Mouse (Mus musculus) liver, embryonic 16.5 days (tissue): ENCODE data around the gene Ndrg3. TPM values are rescaled to one million over a fixed set of nuclear protein-coding genes. Genes with fewer than 3 reads are reported as not detected.
"Not testable (repeated sequence)": the region's sequence is repeated elsewhere in the genome, so short reads cannot be mapped to it uniquely, and the experiment has no call there.

Source experiments
- ATAC-seq: fragments of 200-750 bp; cut with Nextera tagmentation; 2 replicates; pipeline ENCODE4 v1.8.0; 2017; ENCODE audit warnings: low read depth, mild to moderate bottlenecking, moderate number of reproducible peaks, moderate library complexity
- H3K27ac ChIP-seq: fragments of 300-500 bp; sonication (generic); 2 replicates; pipeline ENCODE4 v1.5.1; 2014; ENCODE audit warnings: mild to moderate bottlenecking, low read length
- H3K27me3 ChIP-seq: fragments of 300-500 bp; sonication (generic); 2 replicates; pipeline ENCODE4 v1.6.1; 2014; ENCODE audit warnings: low read depth, low read length, mixed read lengths; ENCODE audit not compliant: control insufficient read depth, insufficient read depth
- H3K36me3 ChIP-seq: fragments of 300-500 bp; sonication (generic); 2 replicates; pipeline ENCODE4 v1.6.1; 2014; ENCODE audit warnings: mild to moderate bottlenecking; ENCODE audit not compliant: control insufficient read depth, insufficient read depth
- H3K4me1 ChIP-seq: fragments of 300-500 bp; sonication (generic); 2 replicates; pipeline ENCODE4 v1.6.1; 2014; ENCODE audit warnings: low read depth, low read length, mixed read lengths; ENCODE audit not compliant: control insufficient read depth
- H3K4me2 ChIP-seq: fragments of 300-500 bp; sonication (generic); 2 replicates; pipeline ENCODE4 v1.6.1; 2014; ENCODE audit warnings: low read depth, low read length, mixed read lengths
- H3K4me3 ChIP-seq: fragments of 300-500 bp; sonication (generic); 2 replicates; pipeline ENCODE4 v1.5.1; 2014; ENCODE audit warnings: low read depth, mild to moderate bottlenecking, low read length
- H3K9ac ChIP-seq: fragments of 300-500 bp; sonication (generic); 2 replicates; pipeline ENCODE4 v1.6.1; 2014; ENCODE audit warnings: low read depth, low read length
- H3K9me3 ChIP-seq: fragments of 300-500 bp; sonication (generic); replicated peaks from 2 replicates; pipeline ENCODE4 v1.6.1; 2016; ENCODE audit warnings: low read length; ENCODE audit not compliant: control insufficient read depth
- WGBS: fragments of 180-500 bp; shearing (Covaris S2); extraction: QIAGEN DNeasy Blood & Tissue Kit; methylation state at CpG from one replicate; pipeline ENCODE4 v1.1.7; 2014; ENCODE audit not compliant: insufficient replicate concordance; 5-methylcytosine and 5-hydroxymethylcytosine counted together
- polyA plus RNA-seq: library from polyadenylated mRNA; unstranded; fragments of >200 nt; fragmentation: Nextera tagmentation; extraction: Ambion mirVana; gene quantifications from 2 replicates; pipeline ENCODE4 v1.2.1, GENCODE M21; 2015

Gene Ndrg3
- polyA plus RNA-seq, 1 experiment from 2014 or later = 30.8 TPM

- Histone ChIP-seq H3K27me3 (no peaks in the 10 kb centered on the region), H3K4me2 (peak overlapping the region; percentile 57), H3K4me3 (no peak overlapping the region), H3K9ac (peak overlapping the region; percentile 41; the same call in 1 of the 2 replicates), H3K36me3 (peaks cover 2% of the 10 kb centered on the region; the same call in 1 of the 2 replicates), H3K9me3 (no peaks in the 10 kb centered on the region), H3K4me1 (peaks cover 43% of the 10 kb centered on the region), H3K27ac (peak overlapping the region; percentile 91)
- 13% methylated on average over 3 of the region's 3 CpGs for WGBS
- ATAC-seq = peak; percentile 99
Measured at GRCm38 (mm10) chr2:156924210-156924898, 67.5 kb downstream of the Ndrg3 start.

DNA sequence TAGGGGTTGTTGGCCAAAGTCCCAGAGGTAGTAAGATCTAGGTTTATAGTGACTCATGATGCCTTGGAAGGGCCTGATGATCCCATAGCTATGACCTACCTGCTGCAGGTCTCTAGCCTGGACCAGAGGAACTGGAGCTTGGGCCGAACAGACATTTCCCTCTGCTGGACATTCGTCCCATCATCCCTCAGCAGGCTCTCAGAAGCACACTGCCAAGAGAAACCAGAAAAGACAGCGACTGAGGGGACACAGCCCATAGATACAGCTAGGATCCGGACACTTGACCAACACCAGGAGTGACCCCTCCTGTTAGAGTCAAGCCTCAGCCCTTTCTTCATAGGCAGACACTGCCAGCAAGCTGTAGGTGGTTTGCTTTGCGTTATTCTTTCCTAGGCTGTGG, 68.8 kb downstream of the Ndrg3 start:
- no peaks in the 10 kb centered on the region; the same call in 1 of the 2 replicates for H3K36me3 ChIP-seq
- peak overlapping the region; percentile 52 for H3K27ac ChIP-seq
- ATAC-seq = no peak
- H3K4me1 ChIP-seq = peaks cover 43% of the 10 kb centered on the region
- no peaks in the 10 kb centered on the region for H3K9me3 ChIP-seq
- H3K9ac ChIP-seq = peak overlapping the region; percentile 35
- no peak overlapping the region for H3K4me3 ChIP-seq
- no peaks in the 10 kb centered on the region for H3K27me3 ChIP-seq
- WGBS = 72% methylated on average over 5 of the region's 5 CpGs
- no peak overlapping the region for H3K4me2 ChIP-seq

GRCm38 (mm10) chr2:156919796-156920195, 72.1 kb downstream of the Ndrg3 start:
- H3K36me3 ChIP-seq = no peaks in the 10 kb centered on the region
- WGBS = 39% methylated on average over 2 of the region's 2 CpGs
- no peak overlapping the region for H3K9ac ChIP-seq
- no peaks in the 10 kb centered on the region for H3K27me3 ChIP-seq
- no peak overlapping the region for H3K4me2 ChIP-seq
- no peak for ATAC-seq
- no peaks in the 10 kb centered on the region for H3K9me3 ChIP-seq
- H3K27ac ChIP-seq = no peak overlapping the region
- peaks cover 23% of the 10 kb centered on the region for H3K4me1 ChIP-seq
- H3K4me3 ChIP-seq = no peak overlapping the region

DNA sequence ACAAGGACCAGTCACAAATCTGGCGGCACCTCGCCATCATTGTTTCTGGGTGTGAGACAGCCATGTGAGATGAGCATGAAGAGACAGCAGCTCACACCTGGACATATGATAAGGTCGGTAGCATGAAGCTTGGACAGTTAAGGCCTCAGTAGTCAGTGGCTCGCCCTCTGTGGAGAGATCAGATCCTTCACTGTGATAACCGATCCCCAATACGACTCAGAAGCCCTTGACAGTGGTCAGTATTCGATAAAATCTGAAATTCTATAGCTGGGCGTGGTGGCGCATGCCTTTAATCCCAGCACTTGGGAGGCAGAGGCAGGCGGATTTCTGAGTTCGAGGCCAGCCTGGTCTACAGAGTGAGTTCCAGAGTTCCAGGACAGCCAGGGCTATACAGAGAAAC, 72.7 kb downstream of the Ndrg3 start:
- not testable (repeated sequence) for H3K4me3 ChIP-seq
- H3K4me1 ChIP-seq = peaks cover 18% of the 10 kb centered on the region
- 58% methylated on average over 11 of the region's 11 CpGs for WGBS

DNA sequence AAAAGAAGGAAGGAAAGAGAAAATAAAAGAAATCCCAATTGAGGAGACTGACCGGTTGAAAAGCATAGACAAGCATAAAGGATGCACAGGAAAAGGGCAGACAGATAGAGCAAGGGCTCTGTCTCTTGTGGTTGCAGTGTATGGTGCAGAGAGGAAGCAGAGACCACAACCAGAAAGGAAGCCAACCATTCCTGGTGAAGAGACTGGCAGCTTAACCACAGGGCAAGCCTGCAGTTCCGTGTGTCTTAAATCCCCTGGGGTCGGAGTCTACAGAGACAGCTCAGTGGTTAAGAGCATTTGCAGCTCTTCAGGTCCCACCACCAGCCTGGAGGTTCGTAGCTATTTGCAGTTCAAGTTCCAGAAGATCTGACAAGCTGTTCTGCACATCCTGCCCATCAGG, 73.3 kb downstream of the Ndrg3 start:
- Histone ChIP-seq H3K27me3 (no peaks in the 10 kb centered on the region), H3K36me3 (no peaks in the 10 kb centered on the region), H3K9ac (no peak overlapping the region), H3K9me3 (no peaks in the 10 kb centered on the region), H3K4me2 (no peak overlapping the region), H3K4me1 (peaks cover 13% of the 10 kb centered on the region), H3K27ac (no peak overlapping the region), H3K4me3 (no peak overlapping the region)
- ATAC-seq = no peak
- WGBS = 16% methylated on average over 4 of the region's 4 CpGs

More for the DNA sequence above, 72.7 kb downstream of the Ndrg3 start:
- H3K36me3 ChIP-seq, H3K4me2 ChIP-seq, H3K9ac ChIP-seq, H3K9me3 ChIP-seq, ATAC-seq, H3K27me3 ChIP-seq, H3K27ac ChIP-seq: not testable (repeated sequence)

DNA sequence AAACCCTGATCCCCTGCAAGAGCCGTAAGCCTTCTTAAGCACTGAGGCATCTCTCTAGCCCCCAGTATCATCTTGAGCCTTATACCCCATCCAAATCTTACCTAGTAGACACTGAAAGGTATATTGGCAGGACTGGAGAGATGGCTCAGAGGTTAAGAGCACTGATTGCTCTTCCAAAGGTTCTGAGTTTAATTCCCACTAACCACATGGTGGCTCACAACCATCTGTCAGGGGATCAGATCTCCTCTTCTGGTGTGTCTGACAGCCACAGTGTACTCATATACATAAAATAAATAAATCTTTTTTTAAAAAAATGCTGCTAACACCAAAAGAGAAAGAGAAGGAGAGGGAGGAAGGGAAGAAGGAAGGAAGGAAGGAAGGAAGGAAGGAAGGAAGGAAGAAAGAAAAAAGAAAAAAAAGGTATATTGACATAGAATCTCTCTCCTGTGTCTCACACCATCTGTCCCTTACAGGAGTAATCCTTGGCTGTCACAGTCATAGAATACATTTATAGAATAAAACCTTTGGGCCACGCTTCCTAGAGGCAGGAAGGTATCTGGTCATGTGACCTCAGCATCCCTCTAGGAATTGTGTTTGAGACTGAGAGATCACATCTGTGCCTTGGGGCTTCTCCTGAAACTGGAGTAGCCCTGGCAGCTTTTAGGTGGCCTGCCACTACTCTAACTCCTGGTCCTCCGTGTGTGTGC, 75.3 kb downstream of the Ndrg3 start:
- no peaks in the 10 kb centered on the region for H3K27me3 ChIP-seq
- H3K27ac ChIP-seq = no peak overlapping the region
- H3K4me3 ChIP-seq = no peak overlapping the region
- H3K9me3 ChIP-seq = no peaks in the 10 kb centered on the region
- peaks cover 3% of the 10 kb centered on the region; the same call in 1 of the 2 replicates for H3K4me1 ChIP-seq
- 78% methylated on average over 3 of the region's 3 CpGs for WGBS
- no peaks in the 10 kb centered on the region for H3K36me3 ChIP-seq
- ATAC-seq = no peak
- no peak overlapping the region for H3K9ac ChIP-seq
- no peak overlapping the region for H3K4me2 ChIP-seq

DNA sequence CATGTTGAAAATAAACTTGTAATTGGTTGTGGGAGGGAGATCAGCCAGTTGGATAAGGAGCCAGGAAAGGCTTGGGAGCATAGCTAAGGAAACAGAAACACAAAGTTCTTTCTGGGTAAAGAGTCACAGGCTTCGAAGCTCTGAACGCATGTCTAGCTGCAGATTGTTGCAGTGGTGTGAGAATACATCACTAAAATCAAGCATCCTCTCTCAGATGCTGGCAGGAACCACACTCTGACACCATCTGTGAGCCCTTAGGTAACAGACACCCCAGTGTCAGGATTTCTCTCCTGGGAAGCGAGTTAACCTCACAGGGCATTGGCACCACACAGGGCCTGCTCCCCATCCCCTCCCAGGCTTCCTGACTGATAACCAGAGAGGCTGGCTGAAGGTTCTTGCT, 76.3 kb downstream of the Ndrg3 start:
- Histone ChIP-seq H3K9ac (no peak overlapping the region), H3K4me1 (peaks cover 3% of the 10 kb centered on the region; the same call in 1 of the 2 replicates), H3K4me3 (no peak overlapping the region), H3K27me3 (no peaks in the 10 kb centered on the region), H3K9me3 (no peaks in the 10 kb centered on the region), H3K4me2 (no peak overlapping the region), H3K36me3 (no peaks in the 10 kb centered on the region), H3K27ac (no peak overlapping the region)
- WGBS = 58% methylated on average over 3 of the region's 3 CpGs
- ATAC-seq = no peak

DNA sequence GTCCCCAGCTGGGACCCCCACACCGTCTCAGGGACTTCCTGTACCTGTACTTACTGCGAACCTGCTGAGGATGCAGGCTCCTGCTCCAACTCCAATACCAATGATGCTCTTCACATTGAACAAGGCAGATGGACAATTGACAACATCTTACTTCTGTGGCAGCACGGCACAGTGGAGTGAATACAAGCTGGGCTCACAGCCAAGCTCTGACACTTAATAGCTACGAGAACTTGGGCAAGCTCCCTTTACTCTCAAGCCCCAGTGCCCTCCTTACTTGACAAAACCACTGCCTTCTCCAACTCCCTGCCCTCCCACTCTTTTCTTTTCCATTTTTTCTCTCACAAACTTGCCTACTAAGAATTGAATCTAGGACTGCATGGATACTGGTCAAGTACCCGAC, 78.7 kb downstream of the Ndrg3 start:
- Histone ChIP-seq H3K9ac (no peak overlapping the region), H3K4me2 (no peak overlapping the region), H3K4me1 (no peaks in the 10 kb centered on the region), H3K4me3 (no peak overlapping the region), H3K27me3 (no peaks in the 10 kb centered on the region), H3K36me3 (no peaks in the 10 kb centered on the region), H3K27ac (no peak overlapping the region), H3K9me3 (no peaks in the 10 kb centered on the region)
- no peak for ATAC-seq
- 55% methylated on average over 5 of the region's 5 CpGs for WGBS

DNA sequence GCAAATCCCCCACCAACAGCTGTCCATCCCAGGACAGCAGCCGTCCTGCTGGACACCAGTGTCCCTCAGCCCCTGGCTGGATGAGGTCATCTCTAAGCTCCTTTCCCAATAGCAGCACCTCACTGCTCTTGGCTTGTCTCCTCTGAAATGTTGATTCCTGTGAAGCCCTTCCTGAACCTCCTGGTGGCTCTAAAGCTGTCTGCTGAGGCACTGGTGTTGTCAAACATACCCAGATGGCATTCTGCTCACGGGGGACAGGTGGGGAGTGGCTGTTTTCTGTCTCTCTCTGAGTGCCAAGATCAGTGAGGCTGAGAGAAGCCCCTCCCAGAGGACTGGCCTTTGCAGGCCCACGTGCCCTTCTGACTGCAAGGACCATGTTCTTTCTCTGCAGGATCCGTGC, 85.9 kb downstream of the Ndrg3 start:
- not testable (repeated sequence) for H3K9ac ChIP-seq, H3K4me2 ChIP-seq, H3K27ac ChIP-seq, H3K9me3 ChIP-seq, ATAC-seq, H3K27me3 ChIP-seq, H3K4me3 ChIP-seq, H3K4me1 ChIP-seq, H3K36me3 ChIP-seq
- WGBS = 33% methylated on average over 4 of the region's 4 CpGs
